Mouse (Mus musculus): Measurements from ENCODE around the gene Atxn10.

Gene Atxn10

GRCm38 (mm10) chr15:85406846-85407245, 70.8 kb downstream of the Atxn10 start:
- no peak for DNase-seq

GRCm38 (mm10) chr15:85407342-85407741, 71.3 kb downstream of the Atxn10 start:
- DNase-seq: no peak

- no peak for DNase-seq
These were observed 72.7 kb downstream of the Atxn10 start for GRCm38 (mm10) chr15:85408790-85409189.

GRCm38 (mm10) chr15:85409245-85409783, 73.3 kb downstream of the Atxn10 start:
- no peak for DNase-seq

GRCm38 (mm10) chr15:85409836-85410235, 73.8 kb downstream of the Atxn10 start:
- no peak for DNase-seq

- DNase-seq: no peak
These were observed 78.6 kb downstream of the Atxn10 start for GRCm38 (mm10) chr15:85414620-85415019.

- no peak for DNase-seq
These were observed 84.6 kb downstream of the Atxn10 start for GRCm38 (mm10) chr15:85420686-85421085.

- no peak for DNase-seq
These were observed 88.2 kb downstream of the Atxn10 start for GRCm38 (mm10) chr15:85424197-85424596.

GRCm38 (mm10) chr15:85428140-85428539, 92.1 kb downstream of the Atxn10 start:
- DNase-seq: no peak

- no peak for DNase-seq
These were observed 106.5 kb downstream of the Atxn10 start for GRCm38 (mm10) chr15:85442568-85442967.

GRCm38 (mm10) chr15:85446652-85447051, 110.6 kb downstream of the Atxn10 start:
- DNase-seq: no peak

GRCm38 (mm10) chr15:85456891-85457290, 120.8 kb downstream of the Atxn10 start:
- no peak for DNase-seq

- no peak for DNase-seq
These were observed 121.8 kb downstream of the Atxn10 start for GRCm38 (mm10) chr15:85457838-85458237.

- DNase-seq: no peak
These were observed 122.6 kb downstream of the Atxn10 start for GRCm38 (mm10) chr15:85458631-85459082.

GRCm38 (mm10) chr15:85461541-85461940, 125.5 kb downstream of the Atxn10 start:
- no peak for DNase-seq

- DNase-seq: no peak
These were observed 126.1 kb downstream of the Atxn10 start for GRCm38 (mm10) chr15:85462138-85462537.

- no peak for DNase-seq
These were observed 127.2 kb downstream of the Atxn10 start for GRCm38 (mm10) chr15:85463027-85463790.

GRCm38 (mm10) chr15:85464190-85464589, 128.1 kb downstream of the Atxn10 start:
- no peak for DNase-seq

GRCm38 (mm10) chr15:85464823-85465565, 128.9 kb downstream of the Atxn10 start:
- DNase-seq: no peak

GRCm38 (mm10) chr15:85466456-85467067, 130.5 kb downstream of the Atxn10 start:
- DNase-seq: no peak

GRCm38 (mm10) chr15:85469401-85469800, 133.4 kb downstream of the Atxn10 start:
- DNase-seq: peak; percentile 67

- DNase-seq: no peak
These were observed 138.7 kb downstream of the Atxn10 start for GRCm38 (mm10) chr15:85474697-85475096.

- peak; percentile 40 for DNase-seq
These were observed 141.5 kb downstream of the Atxn10 start for GRCm38 (mm10) chr15:85477584-85477983.

All from kidney, adult 11 months (tissue).